In the genomic region with DNA sequence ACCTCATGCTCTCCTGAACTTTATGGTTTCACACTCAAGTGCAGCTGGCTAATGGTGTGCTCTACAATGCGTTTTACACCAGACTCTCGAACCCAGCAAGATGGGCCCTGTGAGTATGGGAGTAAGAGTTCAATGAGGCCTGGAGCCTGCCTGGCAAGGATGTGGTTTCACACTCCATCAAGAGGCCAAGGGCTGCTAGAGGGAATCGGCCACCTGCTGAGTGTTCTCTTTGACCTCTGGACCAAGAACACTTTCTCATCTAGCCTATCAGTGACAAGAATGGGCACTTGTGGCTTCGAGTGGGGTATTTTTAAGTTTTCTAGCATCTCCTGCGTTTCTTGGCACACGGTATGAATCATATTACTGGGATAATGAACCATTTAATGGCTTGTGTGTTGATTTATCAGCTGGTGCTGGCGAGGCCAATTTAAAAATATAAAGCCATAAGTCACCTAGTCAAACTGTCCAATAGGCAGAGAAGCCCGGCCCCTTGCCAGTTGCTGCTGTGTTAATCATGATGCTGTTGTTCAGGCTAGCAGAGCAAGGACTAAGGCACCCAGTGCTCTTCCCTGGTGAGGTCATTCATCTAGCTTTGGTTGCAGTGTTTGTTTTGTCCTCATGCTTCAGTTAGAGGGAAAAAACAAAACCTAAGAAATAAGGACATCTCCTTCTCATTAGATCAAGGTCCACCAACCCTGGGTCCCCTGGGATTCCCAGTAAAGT, we compare ENCODE assay signal across 19 mouse cellular contexts.
A peak's percentile ranks its signal among the peaks of the same experiment; 100 is the strongest.
DNase-seq lines count a peak whose midpoint lies in the region; ATAC-seq lines count a peak whose summit lies in the region.
"Had no signal": no experiment of that assay in that cellular context is flagged by ENCODE, and none has a peak within 500 bp of the region (broad histone marks: within the 10 kb centered on the region; RNA-seq: fewer than 3 reads in every experiment).

No protein-coding gene starts in this region.

- no peaks in the 10 kb centered on the region for H3K36me3 ChIP-seq in neural tube, embryonic 13.5 days
- no peaks in the 10 kb centered on the region for H3K36me3 ChIP-seq in kidney, embryonic 14.5 days (ENCODE audit: control insufficient read depth, insufficient read depth, low read length)
- no peaks in the 10 kb centered on the region for H3K36me3 ChIP-seq in splenic B cell, adult 2 months (ENCODE audit: control insufficient read depth, insufficient read depth, low read length, poor library complexity, severe bottlenecking)
- H3K36me3 ChIP-seq: heart, embryonic 12.5 days; hindbrain, embryonic 12.5 days; liver, embryonic 13.5 days; midbrain, embryonic 15.5 days had no signal

- no peak overlapping the region for H3K4me2 ChIP-seq in neural tube, embryonic 13.5 days
- no peak overlapping the region for H3K4me2 ChIP-seq in kidney, embryonic 14.5 days (replicated peaks; ENCODE audit: low read depth, low read length)
- H3K4me2 ChIP-seq: heart, embryonic 12.5 days; hindbrain, embryonic 12.5 days; liver, embryonic 13.5 days; midbrain, embryonic 15.5 days had no signal

- no peaks in the 10 kb centered on the region for H3K4me1 ChIP-seq in neural tube, embryonic 13.5 days (replicated peaks)
- no peaks in the 10 kb centered on the region for H3K4me1 ChIP-seq in kidney, embryonic 14.5 days (ENCODE audit: control insufficient read depth, insufficient read depth, low read length)
- H3K4me1 ChIP-seq: heart, embryonic 12.5 days; hindbrain, embryonic 12.5 days; liver, embryonic 13.5 days; midbrain, embryonic 15.5 days had no signal

- no peak overlapping the region for H3K27ac ChIP-seq in neural tube, embryonic 13.5 days (replicated peaks)
- no peak overlapping the region for H3K27ac ChIP-seq in kidney, embryonic 14.5 days (ENCODE audit: low read depth, low read length)
- H3K27ac ChIP-seq: hindbrain, embryonic 12.5 days; layer of hippocampus, adult 2 months; liver, embryonic 13.5 days; midbrain, embryonic 15.5 days had no signal

- peak; percentile 40; the same call in 1 of the 2 replicates for ATAC-seq in neural tube, embryonic 13.5 days (ENCODE audit: low read depth)
- peak; percentile 35; the same call in 1 of the 2 replicates for ATAC-seq in kidney, embryonic 14.5 days (ENCODE audit: low FRiP score, low TSS enrichment)
- ATAC-seq: activated CD4-positive, CD25-positive, alpha-beta regulatory T cell, adult 4 months; forebrain, embryonic 16.5 days; midbrain, embryonic 15.5 days had no signal

- 64% methylated on average over 8 of the region's 8 CpGs for WGBS in neural tube, embryonic 13.5 days
- WGBS in kidney, embryonic 14.5 days: 28% methylated on average over 8 of the region's 8 CpGs

- H3K9ac ChIP-seq in neural tube, embryonic 13.5 days: no peak overlapping the region
- no peak overlapping the region for H3K9ac ChIP-seq in kidney, embryonic 14.5 days (ENCODE audit: low read depth, low read length)
- H3K9ac ChIP-seq: heart, embryonic 12.5 days; hindbrain, embryonic 12.5 days; liver, embryonic 13.5 days; midbrain, embryonic 15.5 days had no signal

- no peaks in the 10 kb centered on the region for H3K9me3 ChIP-seq in neural tube, embryonic 13.5 days
- no peaks in the 10 kb centered on the region for H3K9me3 ChIP-seq in kidney, embryonic 14.5 days (ENCODE audit: control insufficient read depth, low read length)
- H3K9me3 ChIP-seq: heart, embryonic 12.5 days; hindbrain, embryonic 12.5 days; liver, embryonic 13.5 days; midbrain, embryonic 15.5 days had no signal

- H3K4me3 ChIP-seq in neural tube, embryonic 13.5 days: no peak overlapping the region
- H3K4me3 ChIP-seq in kidney, embryonic 14.5 days (ENCODE audit: low read length): no peak overlapping the region
- H3K4me3 ChIP-seq: heart, embryonic 12.5 days; hindbrain, embryonic 12.5 days; layer of hippocampus, adult 2 months; liver, embryonic 13.5 days; midbrain, embryonic 15.5 days; myocyte had no signal

- DNase-seq in neural tube, embryonic 10.5 days (ENCODE audit: extremely low spot score, low spot score): no peak
- DNase-seq in kidney, postnatal 4 days: peak; percentile 27 to 40
- DNase-seq in splenic B cell, adult 2 months (ENCODE audit: low read depth, low spot score): peak; percentile 33
- no peak for DNase-seq in left cerebral cortex, adult 9 months (ENCODE audit: low spot score in 2 of 2)
- no peak for DNase-seq in retina, embryonic 14.5 days (ENCODE audit: low spot score)
- DNase-seq: adrenal gland, postnatal 14 days; cerebellum, adult 9-11 months; heart, postnatal 14 days; liver, embryonic 13.5 days; thymus, postnatal 36 days had no signal

- H3K27me3 ChIP-seq in neural tube, embryonic 13.5 days: no peaks in the 10 kb centered on the region
- no peaks in the 10 kb centered on the region for H3K27me3 ChIP-seq in kidney, embryonic 14.5 days (ENCODE audit: control insufficient read depth, insufficient read depth, low read length)
- H3K27me3 ChIP-seq in splenic B cell, adult 2 months (ENCODE audit: control insufficient read depth, insufficient read depth, low read length, poor library complexity, severe bottlenecking): no peaks in the 10 kb centered on the region
- H3K27me3 ChIP-seq: heart, embryonic 12.5 days; hindbrain, embryonic 12.5 days; liver, embryonic 13.5 days; midbrain, embryonic 15.5 days had no signal

Comparison
In these comparisons a context has a peak if more than half of its experiments do, and no peak if none do; other contexts are left out.
1. DNase-seq: peak in kidney, postnatal 4 days (2 of 2) and splenic B cell, adult 2 months (single experiment); none in neural tube, embryonic 10.5 days (single experiment), left cerebral cortex, adult 9 months (0 of 2) and retina, embryonic 14.5 days (single experiment).